Mouse (Mus musculus) lung, adult 2 months (tissue): ENCODE measurements around the gene Lama4.

Source experiments
- CTCF ChIP-seq: fragments of 200-500 bp; IDR thresholded peaks from 2 replicates; pipeline ENCODE4 v1.5.1; 2011; ENCODE audit warnings: mild to moderate bottlenecking, low read length, control low read depth; ENCODE audit not compliant: insufficient read depth
- POLR2A ChIP-seq: fragments of 200-500 bp; IDR thresholded peaks from 2 replicates; pipeline ENCODE4 v1.6.1; 2011; ENCODE audit warnings: low read depth, mild to moderate bottlenecking, control low read depth, low read length, borderline replicate concordance; ENCODE audit errors: extremely low read depth

- TF ChIP-seq CTCF (no peak), POLR2A (no peak)
These were observed 63.1 kb downstream of the Lama4 start for GRCm38 (mm10) chr10:39028403-39028802.
